In genomic region chr2:129593876-129594421, GRCm38 (mm10) we compare ENCODE assay signal across 8 mouse cellular contexts. TPM values are rescaled to one million over a fixed set of nuclear protein-coding genes. Genes with fewer than 3 reads are reported as not detected.
DNase-seq lines count a peak whose midpoint lies in the region; ATAC-seq and TF ChIP-seq lines count a peak whose summit lies in the region.

No protein-coding gene starts in this region.

- H3K9ac ChIP-seq in CH12.LX (ENCODE audit: insufficient read depth, low read depth): peak overlapping the region; percentile 55
- H3K9ac ChIP-seq in embryonic facial prominence, embryonic 11.5 days (replicated peaks; ENCODE audit: low read length): peak overlapping the region; percentile 86
- H3K9ac ChIP-seq in intestine, embryonic 15.5 days: peak overlapping the region; percentile 71

- H3K4me2 ChIP-seq in CH12.LX (ENCODE audit: insufficient read depth, low read depth, poor library complexity, severe bottlenecking): peak overlapping the region; percentile 63
- peak overlapping the region; percentile 90 for H3K4me2 ChIP-seq in embryonic facial prominence, embryonic 11.5 days (ENCODE audit: low read depth, low read length)
- H3K4me2 ChIP-seq in intestine, embryonic 15.5 days (replicated peaks): peak overlapping the region; percentile 82

- dilution Hi-C loops in CH12.LX (cut with MboI; ENCODE audit: extremely low pct_ligation_motif_present, extremely low pct_unique_long_range_greater_than_20kb, low sequenced_read_pairs): no loop called here

- no peaks in the 10 kb centered on the region for H3K27me3 ChIP-seq in CH12.LX (replicated peaks)
- no peaks in the 10 kb centered on the region for H3K27me3 ChIP-seq in embryonic facial prominence, embryonic 11.5 days (ENCODE audit: control insufficient read depth, insufficient read depth, low read length)
- no peaks in the 10 kb centered on the region for H3K27me3 ChIP-seq in intestine, embryonic 15.5 days (replicated peaks)

- no peak for TF ChIP-seq EP300 in CH12.LX (IDR thresholded peaks at IDR 0.05; ENCODE audit: low read length)

- no peak overlapping the region for H3K27ac ChIP-seq in CH12.LX (ENCODE audit: insufficient read depth, low read depth)
- peak overlapping the region; percentile 83 for H3K27ac ChIP-seq in embryonic facial prominence, embryonic 11.5 days (replicated peaks; ENCODE audit: low read depth, low read length)
- 0 out of 2 replicates have a peak overlapping the region, but pooled peaks have one; percentile 94 for H3K27ac ChIP-seq in intestine, embryonic 15.5 days

- TF ChIP-seq RAD21 in CH12.LX (IDR thresholded peaks at IDR 0.05; ENCODE audit: low read depth, low read length): no peak

- no peaks in the 10 kb centered on the region for H3K9me3 ChIP-seq in CH12.LX (replicated peaks; ENCODE audit: low read length)
- no peaks in the 10 kb centered on the region for H3K9me3 ChIP-seq in embryonic facial prominence, embryonic 11.5 days (replicated peaks; ENCODE audit: control insufficient read depth, low read length)
- H3K9me3 ChIP-seq in intestine, embryonic 15.5 days: no peaks in the 10 kb centered on the region

- DNase-seq in CH12.LX (ENCODE audit: extremely low read depth) (no peak), ES-CJ7 (ENCODE audit: low read depth, low spot score) (peak; percentile 21)
- peak; percentile 9 for DNase-seq in embryonic facial prominence, embryonic 11.5 days (ENCODE audit: low spot score)
- DNase-seq in lung, postnatal 4 days: peak; percentile 40 to 50
- no peak for DNase-seq in ovary, postnatal 14 days (ENCODE audit: low spot score)
- no peak for DNase-seq in spleen, adult 12 weeks (ENCODE audit: low spot score)
- DNase-seq in right cerebral cortex, postnatal 36 days (ENCODE audit: low spot score in 2 of 2): no peak

- 3% methylated on average over 13 of the region's 13 CpGs for WGBS in embryonic facial prominence, embryonic 11.5 days
- WGBS in intestine, embryonic 15.5 days: 11% methylated on average over 13 of the region's 13 CpGs

- peak; percentile 10; the same call in 1 of the 2 replicates for ATAC-seq in embryonic facial prominence, embryonic 11.5 days (replicated peaks; ENCODE audit: insufficient number of reproducible peaks, low FRiP score, low TSS enrichment, low read depth)
- ATAC-seq in intestine, embryonic 15.5 days: peak; percentile 21

- TF ChIP-seq CTCF in CH12.LX (conservative IDR thresholded peaks at IDR 0.05 in 1 of 2, IDR thresholded peaks at IDR 0.05 in 1 of 2; ENCODE audit: low read depth in 2 of 2, low read length in 2 of 2): no peak

- H3K79me2 ChIP-seq in CH12.LX (replicated peaks; ENCODE audit: control insufficient read depth, extremely low read depth, insufficient read depth, poor library complexity, severe bottlenecking): peaks cover 7% of the 10 kb centered on the region

- peak overlapping the region; percentile 67 to 86 (median 70) for H3K4me3 ChIP-seq in CH12.LX (replicated peaks in 1 of 3; ENCODE audit: low read depth in 2 of 3, low read length in 2 of 3, poor library complexity in 1 of 3)
- H3K4me3 ChIP-seq in embryonic facial prominence, embryonic 11.5 days (ENCODE audit: low read depth, low read length): peak overlapping the region; percentile 69
- H3K4me3 ChIP-seq in intestine, embryonic 15.5 days (replicated peaks): peak overlapping the region; percentile 76

- no peak for TF ChIP-seq POLR2A in CH12.LX (IDR thresholded peaks at IDR 0.05; ENCODE audit: low read depth, low read length)

- peaks cover 22 to 62% of the 10 kb centered on the region in 2 experiments; a peak in 3 of 4 replicates for H3K4me1 ChIP-seq in CH12.LX (ENCODE audit: control insufficient read depth in 1 of 2, insufficient read depth in 2 of 2)
- no peaks in the 10 kb centered on the region; the same call in 1 of the 2 replicates for H3K4me1 ChIP-seq in embryonic facial prominence, embryonic 11.5 days (ENCODE audit: control insufficient read depth, insufficient read depth, low read length)
- peaks cover 25% of the 10 kb centered on the region for H3K4me1 ChIP-seq in intestine, embryonic 15.5 days (replicated peaks)

- H3K36me3 ChIP-seq in CH12.LX (replicated peaks in 1 of 2; ENCODE audit: control insufficient read depth in 1 of 2, insufficient read depth in 1 of 2, low read length in 1 of 2): peaks cover 0 to 23% of the 10 kb centered on the region in 2 experiments
- no peaks in the 10 kb centered on the region for H3K36me3 ChIP-seq in embryonic facial prominence, embryonic 11.5 days (replicated peaks; ENCODE audit: control insufficient read depth, insufficient read depth, low read depth, low read length)
- no peaks in the 10 kb centered on the region for H3K36me3 ChIP-seq in intestine, embryonic 15.5 days

- in situ Hi-C loops in CH12.LX (cut with MboI; ENCODE audit: low pct_ligation_motif_present, low pct_unique_long_range_greater_than_20kb, low sequenced_read_pairs): no loop called here

TF ChIP-seq in CH12.LX, 34 proteins besides CTCF, POLR2A, EP300 and RAD21:
- TF ChIP-seq ZNF384 (IDR thresholded peaks at IDR 0.05; ENCODE audit: low read depth, low read length): no peak
- TF ChIP-seq MEF2A (IDR thresholded peaks at IDR 0.05; ENCODE audit: borderline replicate concordance, low read depth, low read length): no peak
- no peak for TF ChIP-seq TCF12 (IDR thresholded peaks at IDR 0.05; ENCODE audit: low read depth, low read length)
- TF ChIP-seq CHD1 (IDR thresholded peaks at IDR 0.05; ENCODE audit: low read depth, low read length): no peak
- TF ChIP-seq USF2 (conservative IDR thresholded peaks at IDR 0.05; ENCODE audit: low read depth, low read length): no peak
- TF ChIP-seq JUN (IDR thresholded peaks at IDR 0.05; ENCODE audit: insufficient read depth, low read depth, low read length): no peak
- TF ChIP-seq ZMIZ1 (IDR thresholded peaks at IDR 0.05; ENCODE audit: low read depth, low read length): no peak
- no peak for TF ChIP-seq NRF1 (IDR thresholded peaks at IDR 0.05; ENCODE audit: low read depth, low read length)
- no peak for TF ChIP-seq SMC3 (IDR thresholded peaks at IDR 0.05; ENCODE audit: low read depth, low read length)
- TF ChIP-seq MYC (IDR thresholded peaks at IDR 0.05; ENCODE audit: low read depth, low read length): no peak
- TF ChIP-seq UBTF (IDR thresholded peaks at IDR 0.05; ENCODE audit: low read depth, low read length): no peak
- TF ChIP-seq RCOR1 (conservative IDR thresholded peaks at IDR 0.05; ENCODE audit: low read depth, low read length): no peak
- TF ChIP-seq PAX5 (IDR thresholded peaks at IDR 0.05; ENCODE audit: low read length): no peak
- TF ChIP-seq ZC3H11A (IDR thresholded peaks at IDR 0.05; ENCODE audit: low read depth, low read length): no peak
- no peak for TF ChIP-seq ETS1 (conservative IDR thresholded peaks at IDR 0.05; ENCODE audit: low read depth, low read length)
- TF ChIP-seq KAT2A (IDR thresholded peaks at IDR 0.05; ENCODE audit: insufficient replicate concordance, low read length): no peak
- no peak for TF ChIP-seq SIN3A (IDR thresholded peaks at IDR 0.05; ENCODE audit: low read length)

RNA-seq across cellular contexts. Expression of gene Sirpa, which starts 1.3 kb away (rescaled TPM):
- 25.4 and 27.1 TPM in 2 replicates for total RNA-seq in CH12.LX (2012; rRNA removed)
- 20.4 and 24.2 TPM in 2 replicates for total RNA-seq in CH12.LX (2014; rRNA removed)
- polyA plus RNA-seq in CH12.LX (2012; ENCODE audit: insufficient read length, low read depth): 30.6 and 32.7 TPM in 2 replicates
- polyA plus RNA-seq in embryonic facial prominence, embryonic 11.5 days (2014; fragmentation: Nextera tagmentation; extraction: Ambion mirVana): 20.9 and 21.2 TPM in 2 replicates
- polyA plus RNA-seq in intestine, embryonic 15.5 days (2015; fragmentation: Nextera tagmentation; extraction: Ambion mirVana): 21.3 and 22.1 TPM in 2 replicates

RNA-seq across cellular contexts. Expression of gene F830045P16Rik, which starts 57.5 kb away (rescaled TPM):
- not detected in 2 replicates for total RNA-seq in CH12.LX (2012; rRNA removed)
- total RNA-seq in CH12.LX (2014; rRNA removed): not detected in 2 replicates
- not detected in 2 replicates for polyA plus RNA-seq in CH12.LX (2012; ENCODE audit: insufficient read length, low read depth)
- not detected in 2 replicates for polyA plus RNA-seq in embryonic facial prominence, embryonic 11.5 days (2014; fragmentation: Nextera tagmentation; extraction: Ambion mirVana)
- not detected in 2 replicates for polyA plus RNA-seq in intestine, embryonic 15.5 days (2015; fragmentation: Nextera tagmentation; extraction: Ambion mirVana)

Comparison
In these comparisons a context has a peak if more than half of its experiments do, and no peak if none do; other contexts are left out.
1. DNase-seq: peak in ES-CJ7 (single experiment), embryonic facial prominence, embryonic 11.5 days (single experiment) and lung, postnatal 4 days (2 of 2); none in CH12.LX (single experiment), ovary, postnatal 14 days (single experiment), spleen, adult 12 weeks (single experiment) and right cerebral cortex, postnatal 36 days (0 of 2).
2. Peak in every context shown above with its lines, with median percentiles within 50 percentile points of each other: H3K4me2 ChIP-seq, H3K4me3 ChIP-seq and H3K9ac ChIP-seq.